Mouse (Mus musculus): ENCODE measurements at regions not wholly inside any gene's neighbourhood (a gene's known extent, or its start where the extent isn't known, plus 50 kb on each side); places are given as distances from the start of the nearest gene placed in this dataset.

DNA sequence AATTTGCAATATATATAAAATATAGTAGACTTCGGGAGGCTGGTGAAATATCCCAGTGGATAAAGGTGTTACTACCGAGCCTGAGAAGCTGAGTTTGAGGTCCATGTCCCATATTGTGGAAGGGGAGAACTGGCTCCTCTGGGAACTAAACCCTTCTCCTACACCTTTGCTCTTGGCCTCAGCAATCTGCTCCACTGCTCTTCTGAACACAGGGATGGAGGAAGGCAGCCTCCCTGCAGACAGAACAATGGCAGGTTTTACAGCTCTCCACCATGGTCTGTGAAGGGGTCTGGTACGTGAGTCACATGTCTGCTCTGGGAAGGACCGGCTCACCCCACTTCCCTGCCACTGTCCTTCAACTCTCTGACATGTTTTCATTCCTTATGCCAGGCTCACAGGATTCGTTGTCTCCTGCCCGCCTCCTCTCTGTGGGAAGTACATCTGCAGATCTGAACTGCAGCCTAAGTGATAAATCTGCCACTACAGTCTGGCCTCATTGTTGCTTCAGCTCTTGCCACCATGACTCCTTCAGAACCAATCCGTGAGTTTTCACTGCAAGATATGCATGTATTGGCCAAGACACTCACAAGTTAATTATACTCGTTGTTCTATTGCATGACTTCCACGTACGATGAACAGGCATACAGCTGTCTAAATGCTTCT lies 220.0 kb upstream of the Gm9767 start:
- no peak overlapping the region for H3K4me3 ChIP-seq (ENCODE audit: low read depth, low read length)
- H3K4me2 ChIP-seq (replicated peaks; ENCODE audit: low read depth, low read length): no peak overlapping the region
- DNase-seq (ENCODE audit: low spot score) (no peak), ATAC-seq (ENCODE audit: low FRiP score) (no peak)
- H3K9me3 ChIP-seq (ENCODE audit: control insufficient read depth, low read length): no peaks in the 10 kb centered on the region
- H3K27me3 ChIP-seq (ENCODE audit: control insufficient read depth, insufficient read depth, low read length): no peaks in the 10 kb centered on the region
- no peaks in the 10 kb centered on the region for H3K4me1 ChIP-seq (replicated peaks; ENCODE audit: control insufficient read depth, insufficient read depth, low read length)
- H3K27ac ChIP-seq (ENCODE audit: low read depth, low read length): no peak overlapping the region
- H3K9ac ChIP-seq (ENCODE audit: low read depth, low read length): no peak overlapping the region
- no peaks in the 10 kb centered on the region for H3K36me3 ChIP-seq (ENCODE audit: control insufficient read depth, insufficient read depth, low read length)
- 67% methylated on average over 10 of the region's 10 CpGs for WGBS

DNA sequence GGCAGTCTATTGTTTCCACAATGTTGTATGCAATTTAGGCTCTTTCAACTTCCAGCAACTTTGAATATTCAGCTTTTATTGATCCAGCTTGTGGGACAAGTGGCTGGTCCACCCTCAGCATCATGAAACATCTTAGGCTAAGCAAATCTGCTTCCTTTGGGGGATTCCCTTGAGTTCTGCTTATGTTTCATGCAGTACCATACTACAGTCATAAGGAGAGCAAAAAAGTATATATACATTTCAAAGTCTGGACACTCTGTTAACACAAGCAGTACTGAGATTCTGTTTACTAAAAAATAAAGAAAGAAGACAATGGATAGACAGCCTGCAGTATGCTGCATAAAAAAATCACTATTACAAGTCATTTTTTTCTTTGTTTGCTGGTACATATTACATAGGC lies 233.7 kb upstream of the Gm9767 start:
- no peak for DNase-seq (ENCODE audit: low spot score)
- no peaks in the 10 kb centered on the region for H3K36me3 ChIP-seq (ENCODE audit: control insufficient read depth, insufficient read depth, low read length)

DNA sequence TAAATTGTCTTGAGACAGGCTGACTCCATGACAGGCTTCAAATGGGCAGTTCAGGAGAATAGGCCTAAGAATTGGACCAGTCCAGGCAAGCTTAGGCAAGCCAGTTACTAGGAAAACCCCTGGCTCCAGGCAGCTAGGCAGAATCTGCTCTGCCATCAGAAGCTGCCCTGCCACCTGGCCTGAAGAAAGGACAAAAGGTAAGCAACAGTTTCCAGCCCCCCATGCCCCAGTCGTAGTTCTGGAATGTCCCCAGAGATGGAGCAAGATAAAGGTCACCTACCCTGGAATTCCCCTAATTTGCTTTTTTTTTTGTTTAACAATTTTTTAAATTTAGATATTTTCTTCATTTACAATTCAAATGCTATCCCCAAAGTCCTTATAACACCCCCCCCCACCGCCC lies 248.8 kb upstream of the Gm9767 start:
- H3K36me3 ChIP-seq (ENCODE audit: control insufficient read depth, insufficient read depth, low read length): no peaks in the 10 kb centered on the region
- ATAC-seq (ENCODE audit: low FRiP score) (no peak), DNase-seq (ENCODE audit: low spot score) (no peak)
- WGBS: 76% methylated on average over 2 of the region's 2 CpGs
- H3K4me2 ChIP-seq (replicated peaks; ENCODE audit: low read depth, low read length): no peak overlapping the region
- H3K27me3 ChIP-seq (ENCODE audit: control insufficient read depth, insufficient read depth, low read length): no peaks in the 10 kb centered on the region
- H3K9ac ChIP-seq (ENCODE audit: low read depth, low read length): no peak overlapping the region
- no peaks in the 10 kb centered on the region for H3K9me3 ChIP-seq (ENCODE audit: control insufficient read depth, low read length)
- no peaks in the 10 kb centered on the region for H3K4me1 ChIP-seq (replicated peaks; ENCODE audit: control insufficient read depth, insufficient read depth, low read length)
- H3K27ac ChIP-seq (ENCODE audit: low read depth, low read length): no peak overlapping the region
- H3K4me3 ChIP-seq (ENCODE audit: low read depth, low read length): no peak overlapping the region

More for the DNA sequence above, 233.7 kb upstream of the Gm9767 start:
- no peak overlapping the region for H3K27ac ChIP-seq (ENCODE audit: low read depth, low read length)
- H3K9ac ChIP-seq (ENCODE audit: low read depth, low read length): no peak overlapping the region
- H3K4me2 ChIP-seq (replicated peaks; ENCODE audit: low read depth, low read length): no peak overlapping the region
- H3K4me1 ChIP-seq (replicated peaks; ENCODE audit: control insufficient read depth, insufficient read depth, low read length): no peaks in the 10 kb centered on the region
- H3K9me3 ChIP-seq (ENCODE audit: control insufficient read depth, low read length): no peaks in the 10 kb centered on the region
- H3K4me3 ChIP-seq (ENCODE audit: low read depth, low read length): no peak overlapping the region
- H3K27me3 ChIP-seq (ENCODE audit: control insufficient read depth, insufficient read depth, low read length): no peaks in the 10 kb centered on the region
- no peak for ATAC-seq (ENCODE audit: low FRiP score)

GRCm38 (mm10) chr10:25804223-25804622 lies 268.2 kb upstream of the Smlr1 start:
- Histone ChIP-seq H3K36me3 (ENCODE audit: control insufficient read depth, insufficient read depth, low read length) (no peaks in the 10 kb centered on the region), H3K27me3 (ENCODE audit: control insufficient read depth, insufficient read depth, low read length) (no peaks in the 10 kb centered on the region), H3K9ac (ENCODE audit: low read depth, low read length) (no peak overlapping the region), H3K4me3 (ENCODE audit: low read depth, low read length) (no peak overlapping the region), H3K27ac (ENCODE audit: low read depth, low read length) (no peak overlapping the region), H3K4me2 (replicated peaks; ENCODE audit: low read depth, low read length) (no peak overlapping the region), H3K4me1 (replicated peaks; ENCODE audit: control insufficient read depth, insufficient read depth, low read length) (no peaks in the 10 kb centered on the region), H3K9me3 (ENCODE audit: control insufficient read depth, low read length) (no peaks in the 10 kb centered on the region)
- no peak for ATAC-seq (ENCODE audit: low FRiP score)
- no peak for DNase-seq (ENCODE audit: low spot score)
- WGBS: 83% methylated on average over 3 of the region's 3 CpGs

- WGBS: 73% methylated on average over 2 of the region's 2 CpGs
Measured at GRCm38 (mm10) chr10:25801499-25801898, 265.4 kb upstream of the Smlr1 start.

GRCm38 (mm10) chr10:25798881-25799280 lies 262.8 kb upstream of the Smlr1 start:
- H3K9me3 ChIP-seq (ENCODE audit: control insufficient read depth, low read length): no peaks in the 10 kb centered on the region
- H3K4me2 ChIP-seq (replicated peaks; ENCODE audit: low read depth, low read length): no peak overlapping the region
- H3K36me3 ChIP-seq (ENCODE audit: control insufficient read depth, insufficient read depth, low read length): no peaks in the 10 kb centered on the region
- 97% methylated on average over 2 of the region's 2 CpGs for WGBS
- no peak overlapping the region for H3K27ac ChIP-seq (ENCODE audit: low read depth, low read length)
- ATAC-seq (ENCODE audit: low FRiP score) (no peak), DNase-seq (ENCODE audit: low spot score) (no peak)
- H3K9ac ChIP-seq (ENCODE audit: low read depth, low read length): no peak overlapping the region
- no peaks in the 10 kb centered on the region for H3K4me1 ChIP-seq (replicated peaks; ENCODE audit: control insufficient read depth, insufficient read depth, low read length)
- no peaks in the 10 kb centered on the region for H3K27me3 ChIP-seq (ENCODE audit: control insufficient read depth, insufficient read depth, low read length)
- no peak overlapping the region for H3K4me3 ChIP-seq (ENCODE audit: low read depth, low read length)

More at GRCm38 (mm10) chr10:25801499-25801898, 265.4 kb upstream of the Smlr1 start:
- H3K27me3 ChIP-seq (ENCODE audit: control insufficient read depth, insufficient read depth, low read length): no peaks in the 10 kb centered on the region
- H3K27ac ChIP-seq (ENCODE audit: low read depth, low read length): no peak overlapping the region
- H3K9me3 ChIP-seq (ENCODE audit: control insufficient read depth, low read length): no peaks in the 10 kb centered on the region
- no peak for ATAC-seq (ENCODE audit: low FRiP score)
- no peaks in the 10 kb centered on the region for H3K36me3 ChIP-seq (ENCODE audit: control insufficient read depth, insufficient read depth, low read length)
- no peak overlapping the region for H3K9ac ChIP-seq (ENCODE audit: low read depth, low read length)
- no peaks in the 10 kb centered on the region for H3K4me1 ChIP-seq (replicated peaks; ENCODE audit: control insufficient read depth, insufficient read depth, low read length)
- H3K4me3 ChIP-seq (ENCODE audit: low read depth, low read length): no peak overlapping the region
- H3K4me2 ChIP-seq (replicated peaks; ENCODE audit: low read depth, low read length): no peak overlapping the region
- no peak for DNase-seq (ENCODE audit: low spot score)

GRCm38 (mm10) chr10:25790363-25790821 lies 254.3 kb upstream of the Smlr1 start:
- no peaks in the 10 kb centered on the region for H3K27me3 ChIP-seq (ENCODE audit: control insufficient read depth, insufficient read depth, low read length)
- H3K9me3 ChIP-seq (ENCODE audit: control insufficient read depth, low read length): no peaks in the 10 kb centered on the region
- no peaks in the 10 kb centered on the region for H3K4me1 ChIP-seq (replicated peaks; ENCODE audit: control insufficient read depth, insufficient read depth, low read length)
- no peak for DNase-seq (ENCODE audit: low spot score)
- no peak overlapping the region for H3K4me2 ChIP-seq (replicated peaks; ENCODE audit: low read depth, low read length)
- H3K27ac ChIP-seq (ENCODE audit: low read depth, low read length): no peak overlapping the region
- no peak overlapping the region for H3K4me3 ChIP-seq (ENCODE audit: low read depth, low read length)
- no peak; the same call in 1 of the 2 replicates for ATAC-seq (ENCODE audit: low FRiP score)
- 70% methylated on average over 3 of the region's 3 CpGs for WGBS
- no peak overlapping the region for H3K9ac ChIP-seq (ENCODE audit: low read depth, low read length)
- H3K36me3 ChIP-seq (ENCODE audit: control insufficient read depth, insufficient read depth, low read length): no peaks in the 10 kb centered on the region

- no peaks in the 10 kb centered on the region for H3K27me3 ChIP-seq (ENCODE audit: control insufficient read depth, insufficient read depth, low read length)
- H3K27ac ChIP-seq (ENCODE audit: low read depth, low read length): no peak overlapping the region
- ATAC-seq (ENCODE audit: low FRiP score) (no peak), DNase-seq (ENCODE audit: low spot score) (no peak)
- H3K4me1 ChIP-seq (replicated peaks; ENCODE audit: control insufficient read depth, insufficient read depth, low read length): no peaks in the 10 kb centered on the region
- no peak overlapping the region for H3K4me3 ChIP-seq (ENCODE audit: low read depth, low read length)
- H3K36me3 ChIP-seq (ENCODE audit: control insufficient read depth, insufficient read depth, low read length): no peaks in the 10 kb centered on the region
- no peaks in the 10 kb centered on the region for H3K9me3 ChIP-seq (ENCODE audit: control insufficient read depth, low read length)
- 89% methylated on average over 6 of the region's 6 CpGs for WGBS
- H3K4me2 ChIP-seq (replicated peaks; ENCODE audit: low read depth, low read length): no peak overlapping the region
- no peak overlapping the region for H3K9ac ChIP-seq (ENCODE audit: low read depth, low read length)
Measured at GRCm38 (mm10) chr10:25788660-25789059, 252.6 kb upstream of the Smlr1 start.

DNA sequence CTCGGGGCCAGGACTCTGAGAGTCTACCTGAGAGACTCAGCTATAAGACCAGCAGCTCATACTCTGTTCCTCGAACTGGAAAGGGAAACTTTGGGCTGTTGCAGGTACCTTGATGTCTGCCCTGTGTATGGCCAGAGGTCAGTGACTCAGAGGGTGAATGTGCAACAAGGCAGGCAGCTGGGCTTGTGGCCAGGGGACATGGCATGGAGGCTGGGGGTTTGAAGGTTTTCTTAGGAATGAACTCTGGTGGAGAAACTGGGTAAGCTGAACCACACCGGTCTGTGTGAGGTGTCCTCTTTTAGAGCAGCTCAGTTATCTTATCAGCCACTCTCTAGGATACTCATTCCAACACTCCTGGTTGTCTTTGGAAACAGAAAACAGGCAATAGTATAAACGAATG lies 251.9 kb upstream of the Smlr1 start:
- H3K9me3 ChIP-seq (ENCODE audit: control insufficient read depth, low read length): no peaks in the 10 kb centered on the region
- DNase-seq (ENCODE audit: low spot score) (no peak), ATAC-seq (ENCODE audit: low FRiP score) (no peak)
- H3K4me2 ChIP-seq (replicated peaks; ENCODE audit: low read depth, low read length): no peak overlapping the region
- WGBS: 87% methylated on average over 4 of the region's 4 CpGs
- H3K9ac ChIP-seq (ENCODE audit: low read depth, low read length): no peak overlapping the region
- H3K36me3 ChIP-seq (ENCODE audit: control insufficient read depth, insufficient read depth, low read length): no peaks in the 10 kb centered on the region
- no peak overlapping the region for H3K4me3 ChIP-seq (ENCODE audit: low read depth, low read length)
- no peaks in the 10 kb centered on the region for H3K27me3 ChIP-seq (ENCODE audit: control insufficient read depth, insufficient read depth, low read length)
- H3K27ac ChIP-seq (ENCODE audit: low read depth, low read length): no peak overlapping the region
- no peaks in the 10 kb centered on the region for H3K4me1 ChIP-seq (replicated peaks; ENCODE audit: control insufficient read depth, insufficient read depth, low read length)
